Mouse (Mus musculus): ENCODE measurements around the gene Gm10401.

GRCm38 (mm10) chr5:115126578-115127312 lies 28.6 kb upstream of the Gm10401 start:
- no peak for TF ChIP-seq CTCF (IDR thresholded peaks at IDR 0.05)
- no peak for TF ChIP-seq POLR2A (IDR thresholded peaks at IDR 0.05; ENCODE audit: insufficient read depth, low read depth, low read length)

Measured in heart, adult 2 months (tissue).